Mouse (Mus musculus): ENCODE measurements at regions not wholly inside any gene's neighbourhood (a gene's known extent, or its start where the extent isn't known, plus 50 kb on each side); places are given as distances from the start of the nearest gene placed in this dataset.

DNA sequence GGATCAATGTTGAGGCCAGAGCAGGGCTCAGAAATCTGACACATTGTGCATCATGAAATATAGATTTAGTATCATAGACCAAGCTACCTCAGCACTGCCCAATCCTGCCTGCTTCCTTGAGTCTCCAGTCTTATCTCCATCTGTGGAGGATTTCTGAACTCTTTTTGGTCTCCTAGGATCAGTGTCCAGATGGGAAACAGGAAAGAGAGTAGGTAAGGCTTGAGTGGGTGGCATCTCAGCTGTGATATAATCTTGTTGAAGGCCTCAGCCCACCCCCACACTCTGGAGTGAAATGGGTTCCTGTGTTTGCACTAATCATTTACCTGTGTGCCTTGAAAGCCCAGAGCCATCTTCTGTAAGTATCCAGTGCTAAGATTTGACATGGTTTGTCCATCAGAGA is 74.3 kb upstream of the Aff3 start:
- no peaks in the 10 kb centered on the region for H3K27me3 ChIP-seq (replicated peaks)
- no peaks in the 10 kb centered on the region for H3K4me1 ChIP-seq
- no peak overlapping the region for H3K4me3 ChIP-seq (replicated peaks)
- no peak overlapping the region for H3K9ac ChIP-seq (replicated peaks)
- no peaks in the 10 kb centered on the region for H3K9me3 ChIP-seq (replicated peaks)
- ATAC-seq (ENCODE audit: low FRiP score): no peak
- H3K4me2 ChIP-seq: no peak overlapping the region
- H3K36me3 ChIP-seq: no peaks in the 10 kb centered on the region
- H3K27ac ChIP-seq (replicated peaks): no peak overlapping the region

GRCm38 (mm10) chr1:38735768-38736167 is 71.0 kb upstream of the Aff3 start:
- Histone ChIP-seq H3K4me1 (no peaks in the 10 kb centered on the region), H3K27me3 (replicated peaks) (no peaks in the 10 kb centered on the region), H3K4me3 (replicated peaks) (no peak overlapping the region), H3K9ac (replicated peaks) (no peak overlapping the region), H3K36me3 (no peaks in the 10 kb centered on the region), H3K27ac (replicated peaks) (no peak overlapping the region), H3K4me2 (no peak overlapping the region), H3K9me3 (replicated peaks) (no peaks in the 10 kb centered on the region)
- no peak for ATAC-seq (ENCODE audit: low FRiP score)
- 73% methylated on average over 8 of the region's 8 CpGs for WGBS

GRCm38 (mm10) chr1:38733201-38733600 is 68.4 kb upstream of the Aff3 start:
- no peak overlapping the region for H3K27ac ChIP-seq (replicated peaks)
- no peaks in the 10 kb centered on the region for H3K27me3 ChIP-seq (replicated peaks)
- no peak overlapping the region for H3K9ac ChIP-seq (replicated peaks)
- H3K4me1 ChIP-seq: peaks cover 15% of the 10 kb centered on the region
- H3K36me3 ChIP-seq: no peaks in the 10 kb centered on the region
- H3K9me3 ChIP-seq (replicated peaks): no peaks in the 10 kb centered on the region
- H3K4me2 ChIP-seq: no peak overlapping the region
- no peak overlapping the region for H3K4me3 ChIP-seq (replicated peaks)
- no peak for ATAC-seq (ENCODE audit: low FRiP score)

GRCm38 (mm10) chr1:38729977-38730782 is 65.4 kb upstream of the Aff3 start:
- H3K27ac ChIP-seq (replicated peaks): peak overlapping the region; percentile 20; the same call in 1 of the 2 replicates
- no peak; the same call in 1 of the 2 replicates for ATAC-seq (ENCODE audit: low FRiP score)
- WGBS: 67% methylated on average over 10 of the region's 10 CpGs

DNA sequence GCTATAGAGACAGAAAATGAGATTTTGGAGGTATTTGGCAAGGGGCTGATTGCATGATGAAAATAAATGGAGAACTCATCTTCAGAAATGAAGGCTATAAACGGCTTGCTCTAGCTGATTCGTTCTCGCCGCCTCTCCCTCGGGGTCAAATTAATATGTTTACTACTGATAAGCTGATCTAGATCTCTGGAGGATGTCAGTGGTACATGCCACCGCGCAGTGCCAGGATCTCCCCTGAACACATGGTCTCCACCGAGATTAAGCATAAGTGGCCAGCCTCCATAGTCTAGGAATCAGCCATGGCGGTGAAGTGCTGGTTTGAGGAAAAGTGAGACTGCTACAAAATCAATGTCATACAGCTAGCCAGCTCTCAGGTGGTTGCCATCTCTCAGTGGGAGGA is 61.0 kb upstream of the Aff3 start:
- 62% methylated on average over 9 of the region's 9 CpGs for WGBS
- Histone ChIP-seq H3K9me3 (replicated peaks) (no peaks in the 10 kb centered on the region), H3K4me2 (no peak overlapping the region), H3K27ac (replicated peaks) (no peak overlapping the region), H3K4me3 (replicated peaks) (no peak overlapping the region), H3K9ac (replicated peaks) (no peak overlapping the region), H3K36me3 (no peaks in the 10 kb centered on the region), H3K27me3 (replicated peaks) (no peaks in the 10 kb centered on the region), H3K4me1 (peaks cover 15% of the 10 kb centered on the region)
- no peak for ATAC-seq (ENCODE audit: low FRiP score)

More at GRCm38 (mm10) chr1:38729977-38730782, 65.4 kb upstream of the Aff3 start:
- Histone ChIP-seq H3K4me1 (peaks cover 15% of the 10 kb centered on the region), H3K4me2 (no peak overlapping the region), H3K9ac (replicated peaks) (no peak overlapping the region), H3K27me3 (replicated peaks) (no peaks in the 10 kb centered on the region), H3K36me3 (no peaks in the 10 kb centered on the region), H3K4me3 (replicated peaks) (no peak overlapping the region), H3K9me3 (replicated peaks) (no peaks in the 10 kb centered on the region)

GRCm38 (mm10) chr1:38724631-38725030 is 59.9 kb upstream of the Aff3 start:
- no peak overlapping the region for H3K4me2 ChIP-seq
- H3K36me3 ChIP-seq: no peaks in the 10 kb centered on the region
- no peak for ATAC-seq (ENCODE audit: low FRiP score)
- no peaks in the 10 kb centered on the region for H3K27me3 ChIP-seq (replicated peaks)
- no peaks in the 10 kb centered on the region for H3K9me3 ChIP-seq (replicated peaks)
- no peak overlapping the region for H3K27ac ChIP-seq (replicated peaks)
- WGBS: 95% methylated on average over 14 of the region's 14 CpGs
- H3K9ac ChIP-seq (replicated peaks): no peak overlapping the region
- peaks cover 7% of the 10 kb centered on the region for H3K4me1 ChIP-seq
- H3K4me3 ChIP-seq (replicated peaks): no peak overlapping the region

- Histone ChIP-seq H3K36me3 (no peaks in the 10 kb centered on the region), H3K4me3 (replicated peaks) (no peak overlapping the region), H3K27me3 (replicated peaks) (no peaks in the 10 kb centered on the region), H3K9ac (replicated peaks) (no peak overlapping the region), H3K4me2 (no peak overlapping the region), H3K4me1 (no peaks in the 10 kb centered on the region), H3K9me3 (replicated peaks) (no peaks in the 10 kb centered on the region), H3K27ac (replicated peaks) (no peak overlapping the region)
- ATAC-seq (ENCODE audit: low FRiP score): no peak
- WGBS: 89% methylated on average over 10 of the region's 10 CpGs
Observed at GRCm38 (mm10) chr1:38722155-38722554, 57.4 kb upstream of the Aff3 start.

DNA sequence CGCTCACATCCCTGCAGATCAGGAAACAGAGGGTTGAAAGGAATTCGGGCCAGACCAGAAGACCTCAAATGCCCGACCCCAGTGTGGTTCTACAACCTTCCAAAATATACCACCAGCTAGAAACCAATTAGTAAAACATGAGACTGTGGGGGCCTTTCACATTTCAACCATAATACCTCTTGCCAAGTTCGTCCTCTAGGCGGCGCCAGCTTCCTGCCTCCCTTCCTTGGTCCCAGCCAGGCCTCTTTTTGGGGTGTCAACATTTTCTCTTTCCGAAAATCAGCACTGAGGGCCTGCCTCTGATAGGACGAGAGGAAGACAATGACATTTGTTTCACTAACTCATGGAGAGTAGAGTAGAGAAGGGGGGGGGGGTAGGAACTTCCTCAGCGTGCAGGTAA is 55.5 kb upstream of the Aff3 start:
- no peak overlapping the region for H3K27ac ChIP-seq (replicated peaks)
- no peak overlapping the region for H3K9ac ChIP-seq (replicated peaks)
- WGBS: 45% methylated on average over 9 of the region's 9 CpGs
- no peaks in the 10 kb centered on the region for H3K36me3 ChIP-seq
- H3K4me2 ChIP-seq: no peak overlapping the region
- no peak overlapping the region for H3K4me3 ChIP-seq (replicated peaks)
- no peak for ATAC-seq (ENCODE audit: low FRiP score)
- no peaks in the 10 kb centered on the region for H3K9me3 ChIP-seq (replicated peaks)
- H3K4me1 ChIP-seq: no peaks in the 10 kb centered on the region
- H3K27me3 ChIP-seq (replicated peaks): no peaks in the 10 kb centered on the region

DNA sequence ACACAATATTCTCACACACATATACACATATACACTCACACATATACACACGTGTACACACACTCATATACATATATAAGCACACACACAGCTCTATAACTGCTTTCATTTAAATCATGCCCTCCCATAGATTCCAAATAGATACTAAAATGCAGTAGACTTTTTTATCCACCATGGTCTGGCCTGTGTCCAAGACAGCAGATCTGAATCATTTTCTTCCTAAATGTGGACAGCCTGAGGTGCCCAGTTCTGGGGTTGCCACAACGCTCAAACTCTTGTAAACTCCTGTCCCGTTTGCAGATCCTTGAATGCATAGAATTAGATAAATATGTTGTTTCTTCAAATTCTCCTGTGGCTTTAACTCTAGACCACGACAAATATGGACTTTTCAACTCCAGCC is 50.9 kb upstream of the Aff3 start:
- Histone ChIP-seq H3K9me3 (replicated peaks) (no peaks in the 10 kb centered on the region), H3K27me3 (replicated peaks) (no peaks in the 10 kb centered on the region), H3K4me3 (replicated peaks) (no peak overlapping the region), H3K36me3 (no peaks in the 10 kb centered on the region), H3K4me1 (no peaks in the 10 kb centered on the region), H3K27ac (replicated peaks) (no peak overlapping the region), H3K4me2 (no peak overlapping the region), H3K9ac (replicated peaks) (no peak overlapping the region)
- 79% methylated on average over 4 of the region's 4 CpGs for WGBS
- no peak for ATAC-seq (ENCODE audit: low FRiP score)

All from neural tube, embryonic 15.5 days (tissue).